Mouse (Mus musculus): Measurements from ENCODE around the gene Gmfb. TPM values are rescaled to one million over a fixed set of nuclear protein-coding genes. Genes with fewer than 3 reads are reported as not detected.
A peak's percentile ranks its signal among the peaks of the same experiment; 100 is the strongest.

Gene Gmfb
- polyA plus RNA-seq, 1 experiment from 2014 or later: 71.2 TPM

DNA sequence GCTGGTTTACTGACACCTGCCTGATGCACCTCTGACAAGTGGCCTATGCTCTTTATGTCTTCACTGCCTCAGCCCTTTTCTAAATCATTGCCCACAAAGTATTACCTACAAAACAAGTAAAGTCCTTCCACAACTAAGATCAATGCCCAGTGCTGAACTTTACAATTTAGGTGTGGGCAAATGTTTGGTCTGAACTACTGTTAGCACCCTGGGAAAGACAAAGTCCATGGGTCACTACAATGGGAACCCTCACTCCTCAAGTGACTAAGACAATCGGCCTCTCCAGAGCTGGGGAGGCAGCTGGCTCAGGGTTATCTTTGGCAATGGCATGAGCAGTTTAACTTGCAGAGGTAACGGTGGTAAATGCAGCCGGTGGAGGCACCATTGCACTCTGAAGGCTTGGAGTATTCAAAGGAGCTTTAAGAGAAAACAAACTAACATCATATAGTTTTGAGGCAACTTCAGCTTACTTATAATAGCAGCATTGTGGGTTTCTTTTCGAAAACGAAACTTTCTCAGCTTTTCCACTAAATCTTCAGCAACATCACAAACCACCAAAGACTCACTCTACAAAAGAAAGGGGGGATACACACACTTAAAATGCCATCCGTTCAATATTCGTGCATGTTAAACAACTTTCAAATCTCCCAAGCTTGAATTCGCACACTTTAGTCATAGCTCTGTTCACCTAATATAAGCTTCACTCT lies 5.0 kb downstream of the Gmfb start:
- no peaks in the 10 kb centered on the region for H3K9me3 ChIP-seq (ENCODE audit: control insufficient read depth, low read length)
- no peak overlapping the region for H3K9ac ChIP-seq (ENCODE audit: low read depth, low read length)
- DNase-seq (ENCODE audit: low spot score): no peak
- H3K36me3 ChIP-seq (ENCODE audit: control insufficient read depth, insufficient read depth, low read length): peaks cover 15% of the 10 kb centered on the region
- H3K4me1 ChIP-seq (replicated peaks; ENCODE audit: control insufficient read depth, insufficient read depth, low read length): peaks cover 17% of the 10 kb centered on the region; the same call in 1 of the 2 replicates
- no peak overlapping the region for H3K4me3 ChIP-seq (ENCODE audit: low read depth, low read length)
- H3K27ac ChIP-seq (ENCODE audit: low read depth, low read length): no peak overlapping the region
- no peak overlapping the region for H3K4me2 ChIP-seq
- H3K27me3 ChIP-seq (replicated peaks; ENCODE audit: control insufficient read depth, insufficient read depth, low read length): no peaks in the 10 kb centered on the region
- ATAC-seq (replicated peaks; ENCODE audit: low FRiP score): no peak
- WGBS: 88% methylated on average over 8 of the region's 8 CpGs

DNA sequence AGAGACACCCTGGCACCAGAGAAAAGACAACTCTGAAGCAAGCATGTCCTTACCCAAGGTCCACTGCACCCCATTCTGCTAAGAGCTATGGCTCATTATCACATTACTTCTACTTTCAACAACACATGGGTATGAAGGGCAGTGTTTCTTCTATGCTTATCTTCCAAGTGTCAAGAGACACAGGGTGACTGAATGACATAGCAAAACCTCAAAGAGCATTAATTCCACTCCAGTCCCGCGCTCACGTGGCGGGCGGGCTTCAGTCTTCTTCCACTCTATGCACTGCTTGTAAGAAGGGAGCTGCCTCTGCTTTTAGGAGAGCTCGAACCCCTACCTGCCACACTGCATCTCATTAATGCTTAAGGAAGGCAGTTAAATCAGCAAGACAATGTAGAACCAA lies 6.4 kb downstream of the Gmfb start:
- 49% methylated on average over 6 of the region's 6 CpGs for WGBS
- Histone ChIP-seq H3K4me1 (replicated peaks; ENCODE audit: control insufficient read depth, insufficient read depth, low read length) (peaks cover 16% of the 10 kb centered on the region; the same call in 1 of the 2 replicates), H3K9ac (ENCODE audit: low read depth, low read length) (no peak overlapping the region), H3K36me3 (ENCODE audit: control insufficient read depth, insufficient read depth, low read length) (peaks cover 26% of the 10 kb centered on the region), H3K9me3 (ENCODE audit: control insufficient read depth, low read length) (no peaks in the 10 kb centered on the region), H3K4me2 (peak overlapping the region; percentile 31), H3K27me3 (replicated peaks; ENCODE audit: control insufficient read depth, insufficient read depth, low read length) (no peaks in the 10 kb centered on the region), H3K4me3 (ENCODE audit: low read depth, low read length) (no peak overlapping the region), H3K27ac (ENCODE audit: low read depth, low read length) (peak overlapping the region; percentile 3; the same call in 1 of the 2 replicates)
- ATAC-seq (replicated peaks; ENCODE audit: low FRiP score) (peak; percentile 82), DNase-seq (ENCODE audit: low spot score) (no peak)

DNA sequence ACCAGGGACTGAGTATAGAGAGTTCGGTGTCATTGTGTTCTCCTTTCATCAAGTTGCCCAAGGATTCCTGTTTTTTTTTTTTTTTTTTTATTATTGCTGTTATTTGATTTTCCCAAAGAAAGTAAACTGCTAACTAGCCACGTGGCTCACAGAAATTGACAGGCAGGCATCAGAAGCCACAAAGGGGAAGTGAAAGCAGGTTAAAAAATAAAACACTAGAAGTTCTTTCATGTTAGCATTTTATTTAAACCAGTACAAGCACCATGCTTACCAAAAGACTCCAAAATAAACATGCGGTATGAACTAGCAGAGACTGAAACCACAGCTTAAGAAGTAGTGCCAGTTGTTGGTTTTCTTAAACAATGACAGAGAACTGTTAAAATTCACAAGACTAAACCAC lies 14.1 kb downstream of the Gmfb start:
- Histone ChIP-seq H3K27ac (ENCODE audit: low read depth, low read length) (no peak overlapping the region), H3K27me3 (replicated peaks; ENCODE audit: control insufficient read depth, insufficient read depth, low read length) (no peaks in the 10 kb centered on the region), H3K4me3 (ENCODE audit: low read depth, low read length) (no peak overlapping the region), H3K4me1 (replicated peaks; ENCODE audit: control insufficient read depth, insufficient read depth, low read length) (no peaks in the 10 kb centered on the region), H3K36me3 (ENCODE audit: control insufficient read depth, insufficient read depth, low read length) (peaks cover 20% of the 10 kb centered on the region; the same call in 1 of the 2 replicates), H3K4me2 (no peak overlapping the region), H3K9ac (ENCODE audit: low read depth, low read length) (no peak overlapping the region), H3K9me3 (ENCODE audit: control insufficient read depth, low read length) (no peaks in the 10 kb centered on the region)
- WGBS: 68% methylated on average over 3 of the region's 3 CpGs
- no peak for DNase-seq (ENCODE audit: low spot score)
- no peak for ATAC-seq (replicated peaks; ENCODE audit: low FRiP score)

DNA sequence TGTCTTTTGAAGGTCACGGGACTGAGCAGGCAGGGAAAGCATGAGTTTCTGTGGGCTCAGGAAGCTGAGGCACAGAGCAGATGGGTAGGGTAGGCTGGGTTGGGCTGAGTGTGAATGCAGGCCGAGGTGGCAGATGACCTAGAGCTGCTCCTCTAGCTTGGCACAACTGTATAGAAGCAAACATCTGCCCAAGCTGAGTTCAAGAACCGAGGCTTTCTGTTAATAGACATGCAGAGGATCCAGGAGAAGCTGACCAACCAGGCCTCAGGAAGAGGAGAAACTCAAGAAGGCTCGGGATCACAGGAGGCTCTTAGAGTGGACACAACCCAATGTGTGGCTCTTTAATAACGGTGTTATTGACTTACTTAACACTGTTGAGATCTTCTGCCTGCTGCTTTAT lies 15.9 kb downstream of the Gmfb start:
- H3K9me3 ChIP-seq (ENCODE audit: control insufficient read depth, low read length): no peaks in the 10 kb centered on the region
- H3K36me3 ChIP-seq (ENCODE audit: control insufficient read depth, insufficient read depth, low read length): peaks cover 13% of the 10 kb centered on the region; the same call in 1 of the 2 replicates
- no peak overlapping the region for H3K9ac ChIP-seq (ENCODE audit: low read depth, low read length)
- no peak overlapping the region for H3K4me2 ChIP-seq
- H3K4me1 ChIP-seq (replicated peaks; ENCODE audit: control insufficient read depth, insufficient read depth, low read length): no peaks in the 10 kb centered on the region
- H3K27ac ChIP-seq (ENCODE audit: low read depth, low read length): no peak overlapping the region
- WGBS: 78% methylated on average over 5 of the region's 5 CpGs
- H3K4me3 ChIP-seq (ENCODE audit: low read depth, low read length): no peak overlapping the region
- DNase-seq (ENCODE audit: low spot score) (no peak), ATAC-seq (replicated peaks; ENCODE audit: low FRiP score) (no peak)
- H3K27me3 ChIP-seq (replicated peaks; ENCODE audit: control insufficient read depth, insufficient read depth, low read length): no peaks in the 10 kb centered on the region

DNA sequence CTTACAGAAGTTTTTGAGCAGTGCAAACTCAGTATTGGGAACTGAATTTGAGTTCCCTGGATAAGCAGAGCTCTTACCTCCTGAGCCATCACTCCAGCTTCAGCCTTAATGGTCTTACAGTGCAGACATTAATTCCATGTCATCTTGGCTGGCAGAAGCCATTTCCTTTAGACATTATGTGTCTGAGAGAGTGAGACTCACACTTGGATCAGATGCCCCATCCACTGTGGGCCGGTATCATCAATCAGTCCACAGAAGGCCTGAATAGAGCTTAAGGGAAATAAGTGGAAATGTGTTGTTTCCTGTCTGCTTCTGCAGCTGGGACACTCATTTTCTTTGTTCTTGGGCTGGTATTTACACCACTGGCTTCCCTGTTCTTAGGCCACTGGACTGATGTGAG lies 18.3 kb downstream of the Gmfb start:
- 68% methylated on average over 1 of the region's 1 CpGs for WGBS

DNA sequence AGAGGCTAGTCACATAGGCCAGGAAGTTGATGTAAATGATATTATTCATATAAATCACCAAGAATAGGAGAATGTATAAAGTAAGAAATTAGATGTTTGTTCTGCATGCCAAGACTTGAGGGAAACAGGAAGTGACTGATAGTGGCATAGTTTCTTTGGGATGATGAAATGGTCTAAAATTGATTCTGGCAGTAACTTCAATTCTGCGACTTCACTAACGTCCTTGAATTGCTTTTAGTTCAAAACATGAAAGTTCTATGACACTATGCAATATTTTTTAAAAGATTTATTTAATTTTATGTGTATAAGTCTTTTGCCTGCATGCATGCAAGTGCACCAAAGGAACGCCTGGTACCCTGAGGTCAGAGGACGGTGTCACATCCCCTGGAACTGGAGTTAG lies 18.8 kb downstream of the Gmfb start:
- no peaks in the 10 kb centered on the region for H3K4me1 ChIP-seq (replicated peaks; ENCODE audit: control insufficient read depth, insufficient read depth, low read length)
- H3K36me3 ChIP-seq (ENCODE audit: control insufficient read depth, insufficient read depth, low read length): no peaks in the 10 kb centered on the region
- no peak overlapping the region for H3K27ac ChIP-seq (ENCODE audit: low read depth, low read length)
- no peak overlapping the region for H3K4me2 ChIP-seq
- H3K4me3 ChIP-seq (ENCODE audit: low read depth, low read length): no peak overlapping the region
- ATAC-seq (replicated peaks; ENCODE audit: low FRiP score) (no peak), DNase-seq (ENCODE audit: low spot score) (no peak)
- WGBS: 89% methylated on average over 4 of the region's 4 CpGs
- H3K9me3 ChIP-seq (ENCODE audit: control insufficient read depth, low read length): no peaks in the 10 kb centered on the region
- H3K9ac ChIP-seq (ENCODE audit: low read depth, low read length): no peak overlapping the region
- H3K27me3 ChIP-seq (replicated peaks; ENCODE audit: control insufficient read depth, insufficient read depth, low read length): no peaks in the 10 kb centered on the region

More for the DNA sequence above, 18.3 kb downstream of the Gmfb start:
- ATAC-seq (replicated peaks; ENCODE audit: low FRiP score) (no peak), DNase-seq (ENCODE audit: low spot score) (no peak)
- Histone ChIP-seq H3K4me1 (replicated peaks; ENCODE audit: control insufficient read depth, insufficient read depth, low read length) (no peaks in the 10 kb centered on the region), H3K4me3 (ENCODE audit: low read depth, low read length) (no peak overlapping the region), H3K9ac (ENCODE audit: low read depth, low read length) (no peak overlapping the region), H3K27me3 (replicated peaks; ENCODE audit: control insufficient read depth, insufficient read depth, low read length) (no peaks in the 10 kb centered on the region), H3K36me3 (ENCODE audit: control insufficient read depth, insufficient read depth, low read length) (no peaks in the 10 kb centered on the region), H3K9me3 (ENCODE audit: control insufficient read depth, low read length) (no peaks in the 10 kb centered on the region), H3K27ac (ENCODE audit: low read depth, low read length) (no peak overlapping the region), H3K4me2 (no peak overlapping the region)

DNA sequence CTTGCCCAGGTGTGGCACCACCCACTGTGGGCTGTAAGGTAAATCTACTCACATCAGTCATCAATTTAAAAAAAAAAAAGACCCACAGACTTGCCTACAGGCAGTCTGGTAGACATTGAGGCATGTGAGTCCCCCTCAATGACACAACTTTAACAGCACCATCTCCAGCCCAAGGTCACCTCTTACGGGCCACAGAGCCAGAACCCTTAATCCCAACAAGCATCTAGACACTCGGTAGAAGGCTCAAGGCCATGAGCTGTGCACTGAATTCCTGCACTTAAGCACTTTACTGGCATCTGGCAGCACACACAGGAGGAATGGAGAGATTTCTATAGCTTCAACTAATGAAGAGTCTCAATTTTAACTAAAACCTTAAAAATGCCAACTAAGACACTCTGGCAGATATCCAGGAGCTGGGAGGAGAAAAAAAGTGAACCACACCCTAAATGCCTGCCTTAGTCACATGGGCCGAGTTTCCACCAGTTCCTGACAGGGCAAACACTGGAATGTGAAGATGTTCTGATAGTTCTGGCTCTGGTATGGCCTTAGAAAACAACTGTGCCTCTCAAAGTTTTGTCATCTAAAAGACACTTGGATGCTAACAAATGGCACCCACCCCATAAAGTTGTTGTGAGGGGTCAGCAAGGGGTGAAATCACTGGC lies 21.2 kb downstream of the Gmfb start:
- ATAC-seq (replicated peaks; ENCODE audit: low FRiP score): no peak
- Histone ChIP-seq H3K4me2 (no peak overlapping the region), H3K4me3 (ENCODE audit: low read depth, low read length) (no peak overlapping the region), H3K9ac (ENCODE audit: low read depth, low read length) (no peak overlapping the region), H3K27me3 (replicated peaks; ENCODE audit: control insufficient read depth, insufficient read depth, low read length) (no peaks in the 10 kb centered on the region), H3K4me1 (replicated peaks; ENCODE audit: control insufficient read depth, insufficient read depth, low read length) (no peaks in the 10 kb centered on the region), H3K9me3 (ENCODE audit: control insufficient read depth, low read length) (no peaks in the 10 kb centered on the region), H3K27ac (ENCODE audit: low read depth, low read length) (no peak overlapping the region), H3K36me3 (ENCODE audit: control insufficient read depth, insufficient read depth, low read length) (no peaks in the 10 kb centered on the region)
- WGBS: 77% methylated on average over 3 of the region's 3 CpGs
- DNase-seq (ENCODE audit: low spot score): no peak

DNA sequence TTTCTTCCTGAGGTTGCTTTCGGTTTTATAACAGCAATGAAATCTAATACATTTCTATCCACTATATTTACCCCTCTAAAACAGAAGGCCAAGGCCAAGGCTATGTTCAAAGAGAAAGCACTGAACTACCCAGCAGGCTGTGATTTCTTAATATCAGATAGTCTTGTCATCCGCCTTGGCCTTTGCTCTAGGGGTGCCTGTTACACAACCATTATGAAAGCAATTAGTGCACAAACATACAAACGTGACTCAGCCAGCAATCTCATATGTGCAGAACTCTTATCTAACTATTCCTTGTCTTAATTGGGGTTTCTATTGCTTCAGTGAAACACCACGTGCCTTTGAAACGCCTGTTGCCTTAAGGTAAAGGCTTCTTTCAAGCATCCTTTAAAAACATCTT lies 27.9 kb downstream of the Gmfb start:
- ATAC-seq (replicated peaks; ENCODE audit: low FRiP score) (no peak), DNase-seq (ENCODE audit: low spot score) (no peak)
- Histone ChIP-seq H3K4me2 (no peak overlapping the region), H3K4me3 (ENCODE audit: low read depth, low read length) (no peak overlapping the region), H3K9ac (ENCODE audit: low read depth, low read length) (no peak overlapping the region), H3K9me3 (ENCODE audit: control insufficient read depth, low read length) (no peaks in the 10 kb centered on the region), H3K36me3 (ENCODE audit: control insufficient read depth, insufficient read depth, low read length) (no peaks in the 10 kb centered on the region), H3K4me1 (replicated peaks; ENCODE audit: control insufficient read depth, insufficient read depth, low read length) (peaks cover 4% of the 10 kb centered on the region), H3K27me3 (replicated peaks; ENCODE audit: control insufficient read depth, insufficient read depth, low read length) (no peaks in the 10 kb centered on the region), H3K27ac (ENCODE audit: low read depth, low read length) (no peak overlapping the region)
- 78% methylated on average over 5 of the region's 5 CpGs for WGBS

DNA sequence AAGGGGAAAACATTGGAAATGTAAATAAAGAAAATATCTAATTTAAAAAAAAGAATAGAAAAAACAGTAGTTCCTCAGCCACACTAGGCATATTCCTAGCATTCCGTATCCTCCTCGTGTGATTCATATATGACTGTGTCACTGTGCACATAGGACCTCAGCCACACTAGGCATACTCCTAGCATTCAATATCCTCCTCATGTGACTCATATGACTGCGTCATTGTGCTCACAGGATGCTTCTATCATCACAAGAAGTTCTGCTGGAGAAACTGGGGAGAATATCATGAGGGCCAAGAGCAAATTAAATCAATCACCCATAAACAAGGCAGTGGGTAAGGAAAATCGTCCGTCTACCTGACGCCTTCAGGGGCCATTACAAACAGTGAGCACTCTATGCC lies 31.3 kb downstream of the Gmfb start:
- Histone ChIP-seq H3K27ac (ENCODE audit: low read depth, low read length) (no peak overlapping the region), H3K4me1 (replicated peaks; ENCODE audit: control insufficient read depth, insufficient read depth, low read length) (peaks cover 19% of the 10 kb centered on the region), H3K27me3 (replicated peaks; ENCODE audit: control insufficient read depth, insufficient read depth, low read length) (no peaks in the 10 kb centered on the region), H3K9me3 (ENCODE audit: control insufficient read depth, low read length) (no peaks in the 10 kb centered on the region), H3K9ac (ENCODE audit: low read depth, low read length) (no peak overlapping the region), H3K36me3 (ENCODE audit: control insufficient read depth, insufficient read depth, low read length) (no peaks in the 10 kb centered on the region), H3K4me3 (ENCODE audit: low read depth, low read length) (no peak overlapping the region), H3K4me2 (no peak overlapping the region)
- no peak for ATAC-seq (replicated peaks; ENCODE audit: low FRiP score)
- WGBS: 89% methylated on average over 6 of the region's 6 CpGs
- no peak for DNase-seq (ENCODE audit: low spot score)
